Mouse (Mus musculus) cortical plate, adult 2 months (tissue): ENCODE measurements around the gene Fads3.

ENCODE experiments used
- CTCF ChIP-seq: fragments of 200-500 bp; IDR thresholded peaks from 2 replicates; pipeline ENCODE4 v1.5.1; 2011; ENCODE audit warnings: mild to moderate bottlenecking, control low read depth, low read length; ENCODE audit not compliant: insufficient read depth; ENCODE audit errors: extremely low read depth
- POLR2A ChIP-seq: fragments of 200-500 bp; IDR thresholded peaks from 2 replicates; pipeline ENCODE4 v1.6.1; 2011; ENCODE audit warnings: mild to moderate bottlenecking, low read length, control low read depth; ENCODE audit not compliant: insufficient read depth; ENCODE audit errors: extremely low read depth

DNA sequence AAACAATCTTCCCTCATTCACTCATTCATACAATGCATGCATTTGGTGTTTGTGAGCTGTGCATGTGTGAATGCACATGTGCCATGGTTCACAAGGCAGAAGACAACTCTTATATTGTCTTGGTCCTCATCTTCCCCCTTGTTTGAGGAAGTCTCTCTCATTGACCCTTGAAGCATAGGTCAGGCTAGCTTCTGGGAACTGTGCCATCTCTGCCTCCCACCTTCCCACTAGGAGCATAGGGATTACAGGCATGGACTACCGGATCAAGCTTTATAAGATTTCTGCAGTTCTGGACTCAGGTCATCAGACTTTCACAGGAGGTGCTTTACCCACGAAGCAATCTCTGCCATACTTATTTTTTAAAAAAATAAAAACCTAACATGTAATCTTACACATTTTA lies 3.8 kb upstream of the Fads3 start:
- TF ChIP-seq POLR2A (no peak), CTCF (no peak)
